Mouse (Mus musculus): Measurements from ENCODE around the gene Frg2f1.

- TF ChIP-seq POLR2A (IDR thresholded peaks at IDR 0.05; ENCODE audit: extremely low read depth, insufficient read depth, low read length) (peak; percentile 29; the same call in 1 of the 2 replicates), CTCF (IDR thresholded peaks at IDR 0.05; ENCODE audit: extremely low read depth, insufficient read depth, low read length) (no peak)
Observed at GRCm38 (mm10) chr4:119539836-119540532, 655 bp upstream of the Frg2f1 start.
